Mouse (Mus musculus): ENCODE results near the gene Stxbp4. TPM values are rescaled to one million over a fixed set of nuclear protein-coding genes. Genes with fewer than 3 reads are reported as not detected.

Stxbp4 gene
- polyA plus RNA-seq, 1 experiment: 0.44 TPM

GRCm38 (mm10) chr11:90498461-90498860 is 139.4 kb downstream of the Stxbp4 start:
- Histone ChIP-seq H3K27me3 (ENCODE audit: control insufficient read depth, insufficient read depth, low read length) (no peaks in the 10 kb centered on the region), H3K4me1 (ENCODE audit: control insufficient read depth, insufficient read depth, insufficient read length, low read length) (no peaks in the 10 kb centered on the region), H3K4me3 (ENCODE audit: low read depth, low read length) (no peak overlapping the region), H3K36me3 (ENCODE audit: control insufficient read depth, insufficient read depth, low read length) (no peaks in the 10 kb centered on the region), H3K27ac (ENCODE audit: insufficient read depth, low read depth, low read length) (no peak overlapping the region)
- WGBS: 65% methylated on average over 5 of the region's 5 CpGs
- TF ChIP-seq CTCF (IDR thresholded peaks at IDR 0.05; ENCODE audit: extremely low read depth, insufficient read length, insufficient replicate concordance, low read depth, low read length): no peak
- no peak for TF ChIP-seq POLR2A (IDR thresholded peaks at IDR 0.05; ENCODE audit: low read depth, low read length)

- no peak overlapping the region for H3K4me3 ChIP-seq (ENCODE audit: low read depth, low read length)
- H3K4me1 ChIP-seq (ENCODE audit: control insufficient read depth, insufficient read depth, insufficient read length, low read length): no peaks in the 10 kb centered on the region
- H3K36me3 ChIP-seq (ENCODE audit: control insufficient read depth, insufficient read depth, low read length): no peaks in the 10 kb centered on the region
- H3K27ac ChIP-seq (ENCODE audit: insufficient read depth, low read depth, low read length): no peak overlapping the region
- H3K27me3 ChIP-seq (ENCODE audit: control insufficient read depth, insufficient read depth, low read length): no peaks in the 10 kb centered on the region
- 93% methylated on average over 1 of the region's 1 CpGs for WGBS
- TF ChIP-seq CTCF (IDR thresholded peaks at IDR 0.05; ENCODE audit: extremely low read depth, insufficient read length, insufficient replicate concordance, low read depth, low read length) (no peak), POLR2A (IDR thresholded peaks at IDR 0.05; ENCODE audit: low read depth, low read length) (no peak)
Observed at GRCm38 (mm10) chr11:90494981-90495380, 142.9 kb downstream of the Stxbp4 start.

DNA sequence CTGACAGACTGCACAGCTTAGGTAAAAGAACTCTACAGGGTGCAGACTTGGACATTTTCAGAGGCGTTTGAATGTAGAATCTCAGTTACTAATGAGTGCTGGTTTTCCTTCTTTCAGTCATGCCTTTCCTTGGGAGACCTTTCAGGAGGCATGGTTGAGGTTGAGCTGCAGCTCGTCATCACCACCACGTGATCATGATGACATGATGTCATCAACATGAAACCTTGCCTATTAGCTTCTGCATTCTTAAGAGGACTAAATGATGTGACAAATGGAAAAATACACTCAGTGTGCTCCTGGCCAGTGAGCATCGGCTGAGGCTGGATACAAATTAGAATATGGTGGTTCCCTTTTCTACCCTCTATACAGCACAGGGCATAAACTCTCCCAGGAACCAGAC is 145.4 kb downstream of the Stxbp4 start:
- TF ChIP-seq CTCF (IDR thresholded peaks at IDR 0.05; ENCODE audit: extremely low read depth, insufficient read length, insufficient replicate concordance, low read depth, low read length): no peak
- TF ChIP-seq POLR2A (IDR thresholded peaks at IDR 0.05; ENCODE audit: low read depth, low read length): no peak
- Histone ChIP-seq H3K27me3 (ENCODE audit: control insufficient read depth, insufficient read depth, low read length) (no peaks in the 10 kb centered on the region), H3K27ac (ENCODE audit: insufficient read depth, low read depth, low read length) (no peak overlapping the region), H3K36me3 (ENCODE audit: control insufficient read depth, insufficient read depth, low read length) (no peaks in the 10 kb centered on the region), H3K4me1 (ENCODE audit: control insufficient read depth, insufficient read depth, insufficient read length, low read length) (no peaks in the 10 kb centered on the region), H3K4me3 (ENCODE audit: low read depth, low read length) (no peak overlapping the region)
- WGBS: 88% methylated on average over 4 of the region's 4 CpGs

DNA sequence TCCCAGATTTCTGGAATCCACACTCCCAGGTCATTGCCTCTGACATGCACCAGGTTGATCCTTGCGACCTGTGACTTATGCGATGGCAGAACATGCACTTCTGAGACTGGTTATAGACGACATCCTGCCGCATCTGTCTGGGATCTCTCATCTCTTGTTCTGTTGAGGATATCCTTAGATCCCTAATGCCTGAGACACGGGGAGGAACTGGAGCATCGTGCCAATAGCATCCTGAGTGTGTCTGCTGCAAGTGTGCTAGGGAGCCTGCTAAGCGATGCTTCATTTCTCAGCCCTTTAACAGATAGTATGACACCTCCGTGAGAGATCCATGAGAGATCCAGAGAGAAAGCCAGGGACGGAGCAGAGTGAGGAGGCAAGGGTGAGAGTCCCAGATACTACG is 148.7 kb downstream of the Stxbp4 start:
- no peaks in the 10 kb centered on the region for H3K27me3 ChIP-seq (ENCODE audit: control insufficient read depth, insufficient read depth, low read length)
- no peaks in the 10 kb centered on the region for H3K4me1 ChIP-seq (ENCODE audit: control insufficient read depth, insufficient read depth, insufficient read length, low read length)
- H3K4me3 ChIP-seq (ENCODE audit: low read depth, low read length): no peak overlapping the region
- WGBS: 93% methylated on average over 10 of the region's 10 CpGs
- no peak for TF ChIP-seq CTCF (IDR thresholded peaks at IDR 0.05; ENCODE audit: extremely low read depth, insufficient read length, insufficient replicate concordance, low read depth, low read length)
- TF ChIP-seq POLR2A (IDR thresholded peaks at IDR 0.05; ENCODE audit: low read depth, low read length): no peak
- H3K36me3 ChIP-seq (ENCODE audit: control insufficient read depth, insufficient read depth, low read length): no peaks in the 10 kb centered on the region
- no peak overlapping the region for H3K27ac ChIP-seq (ENCODE audit: insufficient read depth, low read depth, low read length)

- no peaks in the 10 kb centered on the region for H3K4me1 ChIP-seq (ENCODE audit: control insufficient read depth, insufficient read depth, insufficient read length, low read length)
- no peak for TF ChIP-seq CTCF (IDR thresholded peaks at IDR 0.05; ENCODE audit: extremely low read depth, insufficient read length, insufficient replicate concordance, low read depth, low read length)
- no peak for TF ChIP-seq POLR2A (IDR thresholded peaks at IDR 0.05; ENCODE audit: low read depth, low read length)
- WGBS: 97% methylated on average over 8 of the region's 8 CpGs
- no peaks in the 10 kb centered on the region for H3K36me3 ChIP-seq (ENCODE audit: control insufficient read depth, insufficient read depth, low read length)
- H3K4me3 ChIP-seq (ENCODE audit: low read depth, low read length): no peak overlapping the region
- H3K27me3 ChIP-seq (ENCODE audit: control insufficient read depth, insufficient read depth, low read length): no peaks in the 10 kb centered on the region
- no peak overlapping the region for H3K27ac ChIP-seq (ENCODE audit: insufficient read depth, low read depth, low read length)
Observed at GRCm38 (mm10) chr11:90487686-90488085, 150.2 kb downstream of the Stxbp4 start.

DNA sequence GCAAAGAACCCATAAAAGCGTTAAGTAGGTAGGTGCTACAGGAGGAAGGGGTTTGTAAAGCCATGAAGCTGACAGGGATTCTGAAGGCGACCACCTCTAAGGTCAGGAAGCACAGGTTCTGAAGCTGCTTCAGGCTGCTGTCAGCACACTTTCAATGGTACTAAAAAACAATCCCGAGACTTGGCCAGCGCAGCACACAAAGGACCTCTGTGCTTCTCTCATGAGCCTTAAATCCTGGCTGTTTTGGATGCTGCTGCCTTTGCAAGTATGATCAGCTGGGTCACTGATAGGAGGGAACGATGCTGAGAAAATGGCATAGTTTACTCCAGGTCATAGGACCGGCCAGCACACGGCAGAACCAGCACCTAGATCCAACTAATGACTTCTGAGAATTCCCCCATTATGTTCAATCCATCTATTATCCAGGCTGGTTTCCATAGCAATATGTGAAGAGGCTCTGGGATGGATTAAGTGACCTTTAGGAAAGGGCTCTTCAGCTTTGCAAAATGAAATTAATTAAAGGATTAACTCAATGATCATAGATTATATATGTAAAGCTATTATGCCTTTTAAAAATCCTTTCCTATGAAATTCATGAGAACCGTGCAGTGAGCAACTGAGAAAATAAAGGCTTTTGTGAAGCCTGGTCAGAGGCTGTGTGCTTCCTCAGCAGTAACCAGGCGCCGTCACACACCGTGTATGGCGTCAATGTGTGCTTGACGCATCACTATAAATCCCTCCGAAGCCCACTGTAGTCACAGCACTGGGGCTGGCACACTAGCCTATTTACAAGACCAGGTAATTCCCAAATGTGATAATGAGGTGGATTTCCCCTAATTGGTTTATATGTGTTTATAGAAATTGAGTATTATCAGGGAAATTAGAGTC is 152.9 kb downstream of the Stxbp4 start:
- TF ChIP-seq CTCF (IDR thresholded peaks at IDR 0.05; ENCODE audit: extremely low read depth, insufficient read length, insufficient replicate concordance, low read depth, low read length) (no peak), POLR2A (IDR thresholded peaks at IDR 0.05; ENCODE audit: low read depth, low read length) (no peak)
- WGBS: 92% methylated on average over 14 of the region's 14 CpGs
- no peaks in the 10 kb centered on the region for H3K4me1 ChIP-seq (ENCODE audit: control insufficient read depth, insufficient read depth, insufficient read length, low read length)
- H3K27ac ChIP-seq (ENCODE audit: insufficient read depth, low read depth, low read length): no peak overlapping the region
- no peaks in the 10 kb centered on the region for H3K27me3 ChIP-seq (ENCODE audit: control insufficient read depth, insufficient read depth, low read length)
- H3K4me3 ChIP-seq (ENCODE audit: low read depth, low read length): no peak overlapping the region
- no peaks in the 10 kb centered on the region for H3K36me3 ChIP-seq (ENCODE audit: control insufficient read depth, insufficient read depth, low read length)

- H3K27me3 ChIP-seq (ENCODE audit: control insufficient read depth, insufficient read depth, low read length): no peaks in the 10 kb centered on the region
- no peaks in the 10 kb centered on the region for H3K36me3 ChIP-seq (ENCODE audit: control insufficient read depth, insufficient read depth, low read length)
- H3K4me1 ChIP-seq (ENCODE audit: control insufficient read depth, insufficient read depth, insufficient read length, low read length): no peaks in the 10 kb centered on the region
- H3K27ac ChIP-seq (ENCODE audit: insufficient read depth, low read depth, low read length): no peak overlapping the region
- WGBS: 86% methylated on average over 3 of the region's 3 CpGs
- H3K4me3 ChIP-seq (ENCODE audit: low read depth, low read length): no peak overlapping the region
- TF ChIP-seq POLR2A (IDR thresholded peaks at IDR 0.05; ENCODE audit: low read depth, low read length) (no peak), CTCF (IDR thresholded peaks at IDR 0.05; ENCODE audit: extremely low read depth, insufficient read length, insufficient replicate concordance, low read depth, low read length) (no peak)
Observed at GRCm38 (mm10) chr11:90483766-90484165, 154.1 kb downstream of the Stxbp4 start.

Data from small intestine, adult 2 months (tissue).